Mouse (Mus musculus) telencephalon, adult 2 months (tissue): ENCODE measurements at regions not wholly inside any gene's neighbourhood (a gene's known extent, or its start where the extent isn't known, plus 50 kb on each side); places are given as distances from the start of the nearest gene placed in this dataset.
"Not testable (repeated sequence)": the region's sequence is repeated elsewhere in the genome, so short reads cannot be mapped to it uniquely, and the experiment has no call there.

Experiments used
- DNase-seq: peaks from one replicate; pipeline ENCODE4 v3.0.0-alpha.2; 2011; ENCODE audit warnings: low read depth, low spot score

GRCm38 (mm10) chr6:107010785-107011184, 210.9 kb upstream of the Crbn start:
- DNase-seq = no peak

GRCm38 (mm10) chr6:107012938-107013511, 213.1 kb upstream of the Crbn start:
- no peak for DNase-seq

GRCm38 (mm10) chr6:107019126-107019525, 219.2 kb upstream of the Crbn start:
- peak; percentile 11 for DNase-seq

GRCm38 (mm10) chr6:107045177-107045576, 245.3 kb upstream of the Crbn start:
- peak; percentile 15 for DNase-seq

- no peak for DNase-seq
Measured at GRCm38 (mm10) chr6:107051604-107052003, 251.7 kb upstream of the Crbn start.

GRCm38 (mm10) chr6:107052180-107052579, 252.3 kb upstream of the Crbn start:
- DNase-seq = no peak

GRCm38 (mm10) chr6:107059001-107059765, 259.3 kb upstream of the Crbn start:
- no peak for DNase-seq

- DNase-seq = no peak
Measured at GRCm38 (mm10) chr6:107062886-107063565, 263.1 kb upstream of the Crbn start.

- no peak for DNase-seq
Measured at GRCm38 (mm10) chr6:107070441-107070840, 270.6 kb upstream of the Crbn start.

GRCm38 (mm10) chr6:107092600-107092999, 292.7 kb upstream of the Crbn start:
- no peak for DNase-seq

- peak; percentile 6 for DNase-seq
Measured at GRCm38 (mm10) chr6:107128716-107129115, 328.8 kb upstream of the Crbn start.

- peak; percentile 69 for DNase-seq
Measured at GRCm38 (mm10) chr6:107167736-107168491, 361.7 kb upstream of the Lrrn1 start.

GRCm38 (mm10) chr6:107218309-107218708, 311.3 kb upstream of the Lrrn1 start:
- no peak for DNase-seq

- DNase-seq = no peak
Measured at GRCm38 (mm10) chr6:107218721-107219120, 310.8 kb upstream of the Lrrn1 start.

- DNase-seq = peak; percentile 53
Measured at GRCm38 (mm10) chr6:107222602-107223001, 307.0 kb upstream of the Lrrn1 start.

GRCm38 (mm10) chr6:107229843-107230242, 299.7 kb upstream of the Lrrn1 start:
- DNase-seq = not testable (repeated sequence)

GRCm38 (mm10) chr6:107237692-107238091, 291.9 kb upstream of the Lrrn1 start:
- DNase-seq = no peak

- peak; percentile 66 for DNase-seq
Measured at GRCm38 (mm10) chr6:107243981-107244380, 285.6 kb upstream of the Lrrn1 start.

GRCm38 (mm10) chr6:107280348-107280747, 249.2 kb upstream of the Lrrn1 start:
- no peak for DNase-seq

- DNase-seq = peak; percentile 22
Measured at GRCm38 (mm10) chr6:107290850-107291249, 238.7 kb upstream of the Lrrn1 start.

GRCm38 (mm10) chr6:107303676-107304369, 225.7 kb upstream of the Lrrn1 start:
- DNase-seq = no peak
